Mouse (Mus musculus): ENCODE measurements around the gene Tmem132b. TPM values are rescaled to one million over a fixed set of nuclear protein-coding genes. Genes with fewer than 3 reads are reported as not detected.

Gene Tmem132b
- not detected in 2 replicates for polyA plus RNA-seq (2012)

DNA sequence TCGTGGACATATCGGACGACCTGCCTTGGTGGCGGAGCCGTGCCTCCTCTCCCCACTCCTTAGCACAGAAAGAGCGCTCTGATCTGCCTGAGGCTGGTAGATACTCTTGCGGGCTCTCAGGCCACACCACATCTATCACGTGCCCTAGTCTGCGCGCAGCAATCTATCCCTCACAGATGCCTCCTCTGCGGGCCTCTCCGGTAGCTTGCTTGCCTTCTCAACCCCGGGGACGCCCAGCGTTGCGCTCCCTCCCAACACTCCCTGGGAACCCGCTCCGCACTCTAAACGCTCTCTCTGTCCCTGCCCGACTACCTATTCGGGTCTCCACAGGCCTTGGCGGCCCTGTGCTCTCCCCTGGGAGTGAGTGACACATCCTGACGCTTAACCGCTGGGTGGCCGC is at the start of gene Tmem132b:
TSS of gene Tmem132b (plus strand) at position 141 of the 400 bp plus-strand sequence.

Other genes with a start within 250 kb of the Tmem132b start
- gene Scarb1, start 190.7 kb upstream of the Tmem132b start, polyA plus RNA-seq (2012) = 55.0 and 68.0 TPM in 2 replicates
- gene Gm10382, start 142.5 kb upstream of the Tmem132b start, polyA plus RNA-seq (2012) = 3.3 and 3.4 TPM in 2 replicates
- gene Ubc, start 141.6 kb upstream of the Tmem132b start, polyA plus RNA-seq (2012) = 312 and 345 TPM in 2 replicates
- gene Dhx37, start 97.7 kb upstream of the Tmem132b start, polyA plus RNA-seq (2012) = 75.6 and 78.4 TPM in 2 replicates
- gene Bri3bp, start 90.2 kb upstream of the Tmem132b start, polyA plus RNA-seq (2012) = 50.9 and 55.2 TPM in 2 replicates
- gene Aacs, start 56.0 kb upstream of the Tmem132b start, polyA plus RNA-seq (2012) = 19.0 and 26.4 TPM in 2 replicates

Data from megakaryocyte-erythroid progenitor cell, adult 5 weeks (primary cell).